Mouse (Mus musculus) ZHBTc4 (cell line): ENCODE data around the gene Armc2.

Experiments
- DNase-seq: peaks from one replicate; pipeline ENCODE4 v3.0.0-alpha.2; 2011; ENCODE audit warnings: low read depth, low spot score

Gene Armc2

DNA sequence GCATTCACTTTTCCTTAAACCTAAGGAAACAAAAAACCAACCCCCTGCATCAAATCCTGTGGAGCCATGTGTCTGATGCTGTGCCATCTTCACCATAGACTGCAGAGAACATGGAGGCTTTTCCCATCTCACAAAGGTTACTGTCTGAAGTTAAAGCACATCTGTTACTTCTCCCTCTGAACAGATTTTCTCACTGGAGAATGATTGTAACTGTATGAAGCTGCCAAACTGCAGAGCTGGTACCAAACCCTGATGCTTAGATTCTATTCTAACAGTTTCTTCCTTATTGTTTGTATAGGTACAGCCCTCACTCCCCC is 151.4 kb downstream of the Armc2 start:
- DNase-seq = no peak

DNA sequence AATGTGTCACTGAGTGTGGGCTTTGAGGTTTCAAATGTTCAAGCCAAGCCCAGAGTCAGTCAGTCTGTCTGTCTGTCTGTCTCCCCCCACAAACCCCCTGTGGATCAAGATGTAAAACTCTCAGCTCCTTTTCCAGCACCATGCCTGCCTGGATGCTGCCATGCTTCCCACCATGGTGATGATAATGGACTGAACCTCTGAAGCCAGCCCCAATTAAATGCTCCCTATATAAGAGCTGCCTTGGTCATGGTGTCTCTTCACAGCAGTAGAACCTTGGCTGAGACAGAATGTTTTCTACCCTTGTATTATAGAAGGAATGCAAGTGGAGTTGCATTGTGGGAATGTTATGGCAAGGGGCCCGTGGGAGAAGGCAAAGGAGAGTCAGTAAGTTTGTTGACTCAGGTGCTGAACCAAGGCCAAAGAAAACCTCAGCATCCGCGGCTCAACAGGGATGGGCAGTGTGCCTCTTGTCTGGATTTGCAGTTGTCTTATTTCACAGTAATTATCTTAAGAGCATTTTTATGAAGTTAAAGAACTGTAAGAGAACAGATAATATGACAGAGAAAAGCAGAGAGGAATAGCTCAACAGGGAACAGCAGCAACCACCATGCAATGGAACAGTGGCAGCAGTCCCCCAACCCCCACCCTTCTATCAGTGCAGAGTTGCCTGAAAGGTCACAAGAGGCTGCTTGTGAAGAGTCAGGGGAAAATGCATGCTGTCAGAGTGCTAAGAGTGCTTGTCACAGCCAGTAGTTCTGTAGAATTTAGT is 152.0 kb downstream of the Armc2 start:
- no peak for DNase-seq
